Mouse (Mus musculus) heart, adult 2 months (tissue): ENCODE results near the gene Stambp. TPM values are rescaled to one million over a fixed set of nuclear protein-coding genes. Genes with fewer than 3 reads are reported as not detected.

Source experiments
- DNase-seq, 2 experiments: peaks; one replicate each; pipeline ENCODE4 v3.0.0; 2021
- H3K27ac ChIP-seq: fragments of 200-600 bp; 2 replicates; pipeline ENCODE4 v1.8.1; 2022
- H3K27me3 ChIP-seq: fragments of 200-500 bp; 2 replicates; pipeline ENCODE4 v1.6.1; 2012; ENCODE audit warnings: mild to moderate bottlenecking, low read length, inconsistent platforms, mixed read lengths; ENCODE audit not compliant: control insufficient read depth, insufficient read depth
- H3K36me3 ChIP-seq: fragments of 200-500 bp; 2 replicates; pipeline ENCODE4 v1.6.1; 2012; ENCODE audit warnings: low read length, inconsistent platforms; ENCODE audit not compliant: control insufficient read depth, insufficient read depth
- H3K4me1 ChIP-seq: fragments of 200-500 bp; 2 replicates; pipeline ENCODE4 v1.6.1; 2011; ENCODE audit warnings: low read length; ENCODE audit not compliant: control insufficient read depth, insufficient read depth
- H3K4me3 ChIP-seq: fragments of 200-600 bp; 2 replicates; pipeline ENCODE4 v1.8.1; 2022
- H3K79me2 ChIP-seq: fragments of 200-500 bp; replicated peaks from 2 replicates; pipeline ENCODE4 v1.6.1; 2012; ENCODE audit warnings: mild to moderate bottlenecking, inconsistent platforms, low read length, moderate library complexity, mixed read lengths; ENCODE audit not compliant: control insufficient read depth, insufficient read depth
- H3K9ac ChIP-seq: fragments of 200-500 bp; 2 replicates; pipeline ENCODE4 v1.6.1; 2012; ENCODE audit warnings: low read depth, mild to moderate bottlenecking, control low read depth, inconsistent platforms, low read length, mixed read lengths
- CTCF ChIP-seq: fragments of 200-600 bp; IDR thresholded peaks from 2 replicates; pipeline ENCODE4 v1.8.1; 2022; ENCODE audit warnings: antibody characterized with exemption, mild to moderate bottlenecking, moderate library complexity
- EP300 ChIP-seq: fragments of 200-500 bp; IDR thresholded peaks from 2 replicates; pipeline ENCODE4 v1.6.1; 2011; ENCODE audit warnings: low read depth, low read length, control low read depth; ENCODE audit not compliant: insufficient read depth
- POLR2A ChIP-seq: fragments of 200-500 bp; IDR thresholded peaks from 2 replicates; pipeline ENCODE4 v1.6.1; 2011; ENCODE audit warnings: mild to moderate bottlenecking, low read depth, low read length, control low read depth; ENCODE audit not compliant: insufficient read depth
- WGBS: fragments of 180-500 bp; shearing (Covaris S2); methylation state at CpG from one replicate; pipeline ENCODE4 v1.1.7; 2018; 5-methylcytosine and 5-hydroxymethylcytosine counted together
- intact Hi-C: fragments of 180-260 bp; cut with DNase I; formaldehyde crosslinking; loops from one replicate; pipeline ENCODE4 v1.15.1; 2025
- polyA plus RNA-seq: library from polyadenylated mRNA; depleted of rRNA; stranded (reverse); fragments of >200 nt; gene quantifications from 2 replicates; pipeline ENCODE4 v1.2.3, GENCODE M21; 2012
- total RNA-seq, 2 experiments: library from RNA; stranded (reverse); gene quantifications; 2 replicates each; pipeline ENCODE4 v1.2.3; 2021

Gene Stambp
- total and polyA plus RNA-seq, 3 experiments, result 10.1 to 12.9 (median 11.9) TPM

DNA sequence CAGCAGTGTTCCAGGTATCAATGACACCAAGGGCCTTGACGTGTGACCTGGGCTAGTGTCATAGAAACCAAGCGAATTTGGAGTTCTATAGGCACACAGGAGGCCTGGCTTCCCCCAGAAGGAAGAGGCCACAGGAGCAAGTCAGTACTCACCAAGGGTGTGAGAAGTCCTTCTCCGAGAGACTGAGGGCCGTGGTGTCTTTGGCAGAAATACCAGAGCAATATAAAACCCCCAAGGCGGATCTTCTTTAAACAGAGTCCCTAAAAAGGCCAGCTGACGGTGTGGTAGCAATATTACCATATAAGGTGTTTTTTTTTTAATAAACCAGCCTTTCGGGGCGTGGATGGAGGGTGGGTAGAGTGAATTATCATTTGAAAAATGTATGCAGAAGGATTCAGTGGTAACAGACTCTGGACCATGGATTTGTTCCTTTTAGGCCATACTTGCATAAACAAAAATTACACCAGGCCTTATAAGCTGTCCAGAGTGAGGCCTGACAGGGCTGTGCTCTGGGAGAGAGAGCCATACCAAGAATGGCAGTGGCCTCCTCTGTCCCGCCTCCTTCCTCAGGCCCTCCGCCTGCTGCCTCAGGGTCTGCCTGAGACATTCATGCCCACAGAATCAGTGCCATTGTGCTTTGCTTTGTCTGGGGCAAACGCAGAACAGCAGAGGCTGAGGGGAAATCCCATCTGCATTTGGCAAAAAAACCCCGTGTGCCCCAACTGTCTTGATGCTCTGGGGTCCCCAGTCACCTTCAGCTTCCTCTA lies 36.3 kb downstream of the Stambp start, which contains the start of gene Actg2:
Gene Actg2, minus strand, starts transcription at position 238 of the 767 bp plus-strand sequence.
- WGBS, result 78% methylated on average over 12 of the region's 12 CpGs
- no peaks in the 10 kb centered on the region for H3K79me2 ChIP-seq

DNA sequence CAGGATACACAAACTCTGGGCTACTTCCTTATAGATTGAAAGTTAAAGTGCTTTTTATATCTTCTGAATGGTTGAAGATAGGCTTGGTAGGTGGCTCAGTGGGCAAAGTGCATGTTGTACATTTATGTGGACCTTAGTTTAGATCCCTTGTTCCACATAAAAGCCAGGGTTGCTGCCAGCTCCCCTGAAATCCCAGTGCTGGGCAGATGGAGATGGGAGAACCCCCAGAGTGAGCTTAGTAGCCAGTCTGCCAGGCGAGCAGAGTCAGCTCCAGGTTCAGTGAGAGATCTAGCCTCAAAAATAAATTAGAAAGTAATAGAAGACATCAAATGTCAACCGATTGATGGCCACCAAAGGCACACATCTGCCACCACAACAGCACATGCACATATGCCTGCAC lies 39.9 kb downstream of the Stambp start:
- WGBS, result 80% methylated on average over 2 of the region's 2 CpGs
- H3K4me1 ChIP-seq, result no peaks in the 10 kb centered on the region
- H3K9ac ChIP-seq, result no peak overlapping the region
- no peak overlapping the region for H3K4me3 ChIP-seq
- H3K27me3 ChIP-seq, result no peaks in the 10 kb centered on the region
- TF ChIP-seq EP300 (no peak), CTCF (no peak), POLR2A (no peak)
- H3K79me2 ChIP-seq, result no peaks in the 10 kb centered on the region
- intact Hi-C loops, result no loop called here
- DNase-seq, result no peak
- H3K27ac ChIP-seq, result no peak overlapping the region
- no peaks in the 10 kb centered on the region for H3K36me3 ChIP-seq

More for the DNA sequence above, 36.3 kb downstream of the Stambp start, which contains the start of gene Actg2:
- Histone ChIP-seq H3K9ac (no peak within 1 kb of the TSS), H3K27me3 (no peaks in the 10 kb centered on the region), H3K4me1 (no peaks in the 10 kb centered on the region), H3K36me3 (no peaks in the 10 kb centered on the region), H3K4me3 (no peak within 1 kb of the TSS), H3K27ac (no peak within 1 kb of the TSS)
- intact Hi-C loops, result no loop called here
- no peak for DNase-seq
- TF ChIP-seq CTCF (no peak), POLR2A (no peak), EP300 (no peak)

DNA sequence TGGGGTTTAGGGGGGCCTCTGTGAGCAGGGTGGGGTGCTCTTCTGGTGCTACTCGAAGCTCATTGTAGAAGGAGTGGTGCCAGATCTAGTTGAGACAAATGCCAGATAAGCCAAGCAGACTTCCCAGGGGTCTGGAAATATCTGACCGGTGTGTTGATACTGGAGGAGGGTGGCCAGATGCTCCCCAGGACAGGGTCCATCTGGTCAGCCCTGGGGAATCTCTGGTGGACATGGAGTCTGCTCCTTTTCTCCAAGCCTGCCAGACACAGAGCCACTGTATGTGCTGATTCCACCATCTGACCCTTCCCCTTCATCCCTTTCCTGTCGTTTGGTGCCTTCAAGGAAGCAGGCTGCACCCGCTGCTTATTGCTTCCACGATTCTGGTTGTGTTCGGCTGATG lies 49.3 kb downstream of the Stambp start:
- WGBS, result 34% methylated on average over 6 of the region's 6 CpGs
- H3K27me3 ChIP-seq, result no peaks in the 10 kb centered on the region
- H3K36me3 ChIP-seq, result no peaks in the 10 kb centered on the region
- no peak overlapping the region for H3K27ac ChIP-seq
- no peaks in the 10 kb centered on the region for H3K79me2 ChIP-seq
- intact Hi-C loops, result no loop called here
- H3K9ac ChIP-seq, result no peak overlapping the region
- no peaks in the 10 kb centered on the region for H3K4me1 ChIP-seq
- no peak overlapping the region for H3K4me3 ChIP-seq
- TF ChIP-seq EP300 (no peak), CTCF (no peak)
- no peak for DNase-seq

DNA sequence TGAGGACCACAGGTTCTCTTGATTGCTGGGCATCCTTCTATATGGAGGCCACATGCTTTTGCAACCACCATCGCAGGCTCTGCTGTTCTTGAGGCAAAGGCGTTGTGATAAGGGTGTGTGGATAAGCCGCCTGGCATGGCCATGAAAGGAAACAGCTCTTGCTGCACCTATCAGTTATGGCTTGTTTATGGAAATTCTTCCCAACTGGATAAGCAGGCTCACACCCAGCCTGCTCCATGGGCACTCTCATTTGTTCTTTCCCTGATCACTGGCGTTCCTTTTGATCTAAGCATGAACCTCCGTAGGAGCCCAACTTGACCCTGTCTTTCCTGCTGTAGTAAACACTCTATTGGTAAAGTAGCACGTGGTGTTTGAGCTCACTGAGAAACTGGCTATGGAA lies 50.7 kb downstream of the Stambp start:
- no peak for DNase-seq
- Histone ChIP-seq H3K27me3 (no peaks in the 10 kb centered on the region), H3K27ac (no peak overlapping the region), H3K4me3 (no peak overlapping the region), H3K36me3 (no peaks in the 10 kb centered on the region), H3K4me1 (no peaks in the 10 kb centered on the region), H3K9ac (no peak overlapping the region), H3K79me2 (no peaks in the 10 kb centered on the region)
- intact Hi-C loops, result no loop called here
- TF ChIP-seq POLR2A, result no peak
- TF ChIP-seq CTCF, result no peak
- no peak for TF ChIP-seq EP300
- 25% methylated on average over 6 of the region's 6 CpGs for WGBS

DNA sequence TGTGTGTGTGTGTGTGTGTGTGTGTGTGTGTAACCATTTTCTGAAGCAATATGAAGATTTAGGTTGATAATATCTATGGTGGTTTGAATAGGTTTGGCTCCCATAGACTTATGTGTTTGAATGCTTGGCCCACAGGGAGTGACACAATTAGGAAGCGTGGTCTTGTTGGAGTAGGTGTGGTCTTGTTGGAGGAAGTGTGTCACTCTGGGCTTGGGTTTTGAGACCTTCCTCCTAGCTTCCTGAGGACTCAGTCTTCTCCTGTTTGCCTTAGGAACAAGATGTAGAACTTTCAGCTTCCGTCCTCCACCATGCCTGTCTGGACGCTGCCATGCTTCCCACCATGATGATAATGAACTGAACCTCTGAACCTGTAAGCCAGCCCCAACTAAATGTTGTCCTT lies 53.9 kb downstream of the Stambp start:
- Histone ChIP-seq H3K27ac (no peak overlapping the region), H3K36me3 (no peaks in the 10 kb centered on the region), H3K27me3 (no peaks in the 10 kb centered on the region), H3K79me2 (no peaks in the 10 kb centered on the region), H3K4me1 (no peaks in the 10 kb centered on the region), H3K4me3 (no peak overlapping the region), H3K9ac (no peak overlapping the region)
- WGBS, result 66% methylated on average over 3 of the region's 3 CpGs
- TF ChIP-seq EP300 (no peak), POLR2A (no peak), CTCF (no peak)
- intact Hi-C loops, result loop anchor here (10.0 kb wide), 1 partner anchor 304 kb away; the partner anchor contains the start of gene Slc4a5
- DNase-seq, result no peak

DNA sequence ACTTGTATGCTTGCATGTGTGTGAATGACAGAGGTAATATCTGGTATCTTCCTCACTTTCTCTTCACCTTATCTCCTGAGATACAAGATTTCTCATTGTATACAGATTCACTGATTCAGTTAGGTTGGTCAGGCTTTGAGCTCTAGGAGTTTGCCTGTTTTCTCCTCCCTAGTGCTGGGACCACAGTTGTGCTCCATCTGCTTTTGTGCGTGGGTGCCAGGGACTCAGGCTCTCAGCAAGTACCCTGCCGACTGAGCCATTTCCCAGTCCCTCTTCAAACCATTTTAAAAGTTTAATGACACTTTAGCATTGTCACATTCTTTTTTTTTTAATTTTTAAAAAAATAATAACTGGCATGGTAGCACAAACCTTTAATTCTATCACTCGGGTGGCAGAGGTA lies 57.4 kb downstream of the Stambp start:
- Histone ChIP-seq H3K27me3 (no peaks in the 10 kb centered on the region), H3K4me1 (no peaks in the 10 kb centered on the region), H3K27ac (no peak overlapping the region), H3K79me2 (no peaks in the 10 kb centered on the region), H3K9ac (no peak overlapping the region), H3K4me3 (no peak overlapping the region), H3K36me3 (no peaks in the 10 kb centered on the region)
- 72% methylated on average over 3 of the region's 3 CpGs for WGBS
- TF ChIP-seq EP300 (no peak), CTCF (no peak)
- intact Hi-C loops, result loop anchor here (10.0 kb wide), 1 partner anchor 300 kb away; the partner anchor contains the start of gene Slc4a5
- no peak for DNase-seq
